Mouse (Mus musculus) cortical plate, adult 2 months (tissue): Measurements from ENCODE around the gene Col2a1. TPM values are rescaled to one million over a fixed set of nuclear protein-coding genes. Genes with fewer than 3 reads are reported as not detected.

Experiments used
- H3K27ac ChIP-seq: fragments of 200-500 bp; 2 replicates; pipeline ENCODE4 v1.5.1; 2012; ENCODE audit warnings: low read length, control low read depth, inconsistent platforms; ENCODE audit not compliant: insufficient read depth
- H3K4me1 ChIP-seq: fragments of 200-500 bp; 2 replicates; pipeline ENCODE4 v1.6.1; 2011; ENCODE audit warnings: low read length; ENCODE audit not compliant: control insufficient read depth, insufficient read depth
- H3K4me3 ChIP-seq: fragments of 200-500 bp; 2 replicates; pipeline ENCODE4 v1.5.1; 2011; ENCODE audit warnings: mild to moderate bottlenecking, low read length, control low read depth; ENCODE audit not compliant: insufficient read depth
- CTCF ChIP-seq: fragments of 200-500 bp; IDR thresholded peaks from 2 replicates; pipeline ENCODE4 v1.5.1; 2011; ENCODE audit warnings: mild to moderate bottlenecking, control low read depth, low read length; ENCODE audit not compliant: insufficient read depth; ENCODE audit errors: extremely low read depth
- POLR2A ChIP-seq: fragments of 200-500 bp; IDR thresholded peaks from 2 replicates; pipeline ENCODE4 v1.6.1; 2011; ENCODE audit warnings: mild to moderate bottlenecking, low read length, control low read depth; ENCODE audit not compliant: insufficient read depth; ENCODE audit errors: extremely low read depth
- polyA plus RNA-seq: library from polyadenylated mRNA; depleted of rRNA; stranded (reverse); fragments of >200 nt; gene quantifications from 2 replicates; pipeline ENCODE4 v1.2.3, GENCODE M21; 2012

Col2a1 gene
- polyA plus RNA-seq, 1 experiment: 1.1 TPM

GRCm38 (mm10) chr15:97950240-97950639 lies 54.3 kb downstream of the Col2a1 start:
- Histone ChIP-seq H3K4me1 (0 out of 2 replicates have a peak, but pooled peaks cover 3% of the 10 kb centered on the region), H3K4me3 (no peak overlapping the region), H3K27ac (no peak overlapping the region)
- TF ChIP-seq CTCF (no peak), POLR2A (no peak)

GRCm38 (mm10) chr15:97949706-97950105 lies 54.8 kb downstream of the Col2a1 start:
- TF ChIP-seq CTCF (no peak), POLR2A (no peak)
- 0 out of 2 replicates have a peak, but pooled peaks cover 3% of the 10 kb centered on the region for H3K4me1 ChIP-seq
- no peak overlapping the region for H3K4me3 ChIP-seq
- H3K27ac ChIP-seq: no peak overlapping the region

- H3K27ac ChIP-seq: no peak overlapping the region
- H3K4me1 ChIP-seq: 0 out of 2 replicates have a peak, but pooled peaks cover 3% of the 10 kb centered on the region
- no peak overlapping the region for H3K4me3 ChIP-seq
- TF ChIP-seq POLR2A: no peak
Observed at GRCm38 (mm10) chr15:97948720-97949119, 55.8 kb downstream of the Col2a1 start.

GRCm38 (mm10) chr15:97945656-97946315 lies 58.7 kb downstream of the Col2a1 start:
- 0 out of 2 replicates have a peak, but pooled peaks cover 1% of the 10 kb centered on the region for H3K4me1 ChIP-seq
- H3K27ac ChIP-seq: no peak overlapping the region
- no peak for TF ChIP-seq POLR2A
- no peak for TF ChIP-seq CTCF
- no peak overlapping the region for H3K4me3 ChIP-seq

GRCm38 (mm10) chr15:97944919-97945574 lies 59.4 kb downstream of the Col2a1 start:
- TF ChIP-seq POLR2A (no peak), CTCF (no peak)
- H3K4me1 ChIP-seq: 0 out of 2 replicates have a peak, but pooled peaks cover under 1% of the 10 kb centered on the region
- H3K4me3 ChIP-seq: no peak overlapping the region
- H3K27ac ChIP-seq: no peak overlapping the region

- no peak for TF ChIP-seq POLR2A
- no peak for TF ChIP-seq CTCF
- H3K4me1 ChIP-seq: no peaks in the 10 kb centered on the region
- H3K4me3 ChIP-seq: no peak overlapping the region
- no peak overlapping the region for H3K27ac ChIP-seq
Observed at GRCm38 (mm10) chr15:97943356-97943755, 61.1 kb downstream of the Col2a1 start.

- Histone ChIP-seq H3K4me1 (no peaks in the 10 kb centered on the region), H3K27ac (no peak overlapping the region), H3K4me3 (no peak overlapping the region)
- TF ChIP-seq CTCF (no peak), POLR2A (no peak)
Observed at GRCm38 (mm10) chr15:97942538-97942937, 62.0 kb downstream of the Col2a1 start.

GRCm38 (mm10) chr15:97941306-97941705 lies 63.2 kb downstream of the Col2a1 start:
- H3K4me1 ChIP-seq: no peaks in the 10 kb centered on the region
- no peak overlapping the region for H3K27ac ChIP-seq
- no peak for TF ChIP-seq CTCF
- no peak for TF ChIP-seq POLR2A
- no peak overlapping the region for H3K4me3 ChIP-seq

- Histone ChIP-seq H3K4me1 (no peaks in the 10 kb centered on the region), H3K27ac (no peak overlapping the region), H3K4me3 (no peak overlapping the region)
- no peak for TF ChIP-seq CTCF
- TF ChIP-seq POLR2A: no peak
Observed at GRCm38 (mm10) chr15:97940088-97940487, 64.4 kb downstream of the Col2a1 start.

- TF ChIP-seq POLR2A (no peak), CTCF (no peak)
- Histone ChIP-seq H3K27ac (no peak overlapping the region), H3K4me3 (no peak overlapping the region), H3K4me1 (no peaks in the 10 kb centered on the region)
Observed at GRCm38 (mm10) chr15:97938580-97938979, 65.9 kb downstream of the Col2a1 start.
